Mouse (Mus musculus) brown adipose tissue, adult 24 weeks (tissue): ENCODE measurements around the gene Atp5j2. TPM values are rescaled to one million over a fixed set of nuclear protein-coding genes. Genes with fewer than 3 reads are reported as not detected.

Experiments
- H3K27ac ChIP-seq: fragments of 200-500 bp; replicated peaks from 2 replicates; pipeline ENCODE4 v1.5.1; 2012; ENCODE audit warnings: low read depth, mild to moderate bottlenecking, low read length
- H3K4me1 ChIP-seq: fragments of 200-500 bp; 2 replicates; pipeline ENCODE4 v1.6.1; 2012; ENCODE audit warnings: low read length, mixed read lengths; ENCODE audit not compliant: control insufficient read depth, insufficient read depth, insufficient read length
- H3K4me3 ChIP-seq: fragments of 200-500 bp; 2 replicates; pipeline ENCODE4 v1.5.1; 2012; ENCODE audit warnings: low read depth, mild to moderate bottlenecking, low read length, moderate library complexity; ENCODE audit not compliant: insufficient read depth
- polyA plus RNA-seq: library from polyadenylated mRNA; stranded (reverse); fragments of >200 nt; gene quantifications from 2 replicates; pipeline ENCODE4 v1.2.4, GENCODE M21; 2012; ENCODE audit not compliant: missing spikeins, insufficient read depth, insufficient read length

Gene Atp5j2
- polyA plus RNA-seq, 1 experiment = 3,242 TPM

DNA sequence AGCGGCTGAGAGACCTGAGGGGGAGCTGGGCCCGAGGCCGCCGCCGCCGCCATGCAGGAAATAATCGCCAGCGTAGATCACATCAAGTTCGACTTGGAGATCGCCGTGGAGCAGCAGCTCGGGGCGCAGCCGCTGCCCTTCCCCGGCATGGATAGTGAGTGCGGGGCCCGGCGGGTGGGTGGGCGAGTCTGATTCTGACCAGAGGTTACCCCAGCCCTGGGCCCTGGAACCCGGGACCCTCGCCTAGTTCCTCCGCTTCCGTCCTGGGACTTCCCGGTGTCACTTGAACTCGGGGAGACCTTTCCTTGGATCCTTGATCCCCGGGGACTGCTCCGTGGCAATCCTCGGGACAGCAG is 24.6 kb downstream of the Atp5j2 start:
- H3K27ac ChIP-seq = peak overlapping the region; percentile 40; the same call in 1 of the 2 replicates
- peak overlapping the region; percentile 82 for H3K4me3 ChIP-seq
- H3K4me1 ChIP-seq = peaks cover 7% of the 10 kb centered on the region

GRCm38 (mm10) chr5:145166536-145167305 is 25.1 kb downstream of the Atp5j2 start, which contains the start of the genes Ptcd1 and Cpsf4:
TSS of gene Ptcd1 (minus strand) at chr5:145167108.
TSS of gene Cpsf4 (plus strand) at chr5:145167213.
- Histone ChIP-seq H3K4me1 (peaks cover 7% of the 10 kb centered on the region), H3K4me3 (peak within 1 kb of the TSS; percentile 82)

GRCm38 (mm10) chr5:145165184-145165583 is 26.7 kb downstream of the Atp5j2 start:
- Histone ChIP-seq H3K4me1 (peaks cover 7% of the 10 kb centered on the region), H3K4me3 (peak overlapping the region; percentile 45), H3K27ac (peak overlapping the region; percentile 78)

More at GRCm38 (mm10) chr5:145166536-145167305, 25.1 kb downstream of the Atp5j2 start, which contains the start of the genes Ptcd1 and Cpsf4:
- H3K27ac ChIP-seq = peak within 1 kb of the TSS; percentile 70

DNA sequence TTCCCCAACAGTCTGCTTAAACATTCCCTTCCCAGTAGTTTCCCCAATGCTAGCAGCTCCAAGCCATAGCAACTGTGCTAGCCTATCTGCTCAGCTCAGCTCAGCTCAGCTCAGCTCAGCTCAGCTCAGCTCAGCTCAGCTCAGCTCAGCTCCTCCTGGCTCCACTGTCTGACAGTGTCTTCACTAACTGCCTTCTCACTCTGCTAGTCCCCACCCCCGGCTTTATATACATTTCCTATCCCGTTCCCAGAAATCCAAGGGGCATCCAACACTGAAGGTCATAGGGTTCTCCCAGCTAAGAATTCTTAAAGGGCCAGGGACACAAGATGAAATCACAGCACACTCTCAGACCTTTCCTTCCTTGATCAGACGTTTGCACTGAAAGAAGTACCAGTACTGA is 27.2 kb downstream of the Atp5j2 start:
- Histone ChIP-seq H3K4me3 (peak overlapping the region; percentile 45), H3K27ac (peak overlapping the region; percentile 78), H3K4me1 (peaks cover 7% of the 10 kb centered on the region)

DNA sequence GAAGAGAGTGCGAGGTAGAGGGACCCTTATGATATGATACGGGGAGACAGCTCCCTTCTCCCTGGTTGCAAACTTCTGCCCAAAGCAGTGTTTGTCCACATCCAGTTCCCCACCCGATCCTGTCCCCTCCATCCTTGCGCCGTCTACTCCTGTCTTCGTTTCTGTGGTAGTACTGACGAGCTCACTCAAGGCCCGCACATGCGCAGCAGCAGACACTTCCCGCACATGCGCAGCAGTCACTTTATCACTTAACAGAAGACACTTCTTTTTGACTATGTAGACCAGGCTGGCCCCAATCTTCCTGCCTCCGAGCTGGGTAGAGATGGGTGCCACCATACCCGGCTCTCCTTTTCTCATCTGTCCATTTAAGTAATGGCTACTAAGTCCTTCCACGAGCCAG is 30.5 kb downstream of the Atp5j2 start:
- H3K4me3 ChIP-seq = no peak overlapping the region
- H3K27ac ChIP-seq = no peak overlapping the region
- H3K4me1 ChIP-seq = peaks cover 7% of the 10 kb centered on the region

GRCm38 (mm10) chr5:145152690-145153089 is 39.2 kb downstream of the Atp5j2 start:
- no peak overlapping the region for H3K27ac ChIP-seq
- no peaks in the 10 kb centered on the region for H3K4me1 ChIP-seq
- H3K4me3 ChIP-seq = no peak overlapping the region

DNA sequence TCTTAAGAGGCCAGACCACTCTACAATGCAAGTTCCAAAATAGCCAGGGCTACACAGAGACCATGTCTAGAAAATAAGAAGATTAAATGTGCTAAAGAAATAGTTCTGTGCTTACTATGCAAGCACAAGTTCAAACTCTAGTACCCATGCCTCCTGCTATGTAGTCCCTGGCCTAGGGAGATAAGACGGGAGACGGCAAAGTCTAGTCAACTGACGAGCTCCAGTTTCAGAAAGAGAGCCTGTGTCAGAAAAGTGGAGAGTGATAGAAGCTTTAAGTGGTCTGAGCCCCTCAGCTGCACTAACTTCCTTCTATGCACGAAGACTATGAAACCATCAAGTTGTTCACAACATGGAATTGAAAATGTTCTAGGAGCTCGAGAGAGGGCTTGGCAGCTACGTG is 42.6 kb downstream of the Atp5j2 start:
- no peak overlapping the region for H3K4me3 ChIP-seq
- no peak overlapping the region for H3K27ac ChIP-seq
- H3K4me1 ChIP-seq = no peaks in the 10 kb centered on the region

DNA sequence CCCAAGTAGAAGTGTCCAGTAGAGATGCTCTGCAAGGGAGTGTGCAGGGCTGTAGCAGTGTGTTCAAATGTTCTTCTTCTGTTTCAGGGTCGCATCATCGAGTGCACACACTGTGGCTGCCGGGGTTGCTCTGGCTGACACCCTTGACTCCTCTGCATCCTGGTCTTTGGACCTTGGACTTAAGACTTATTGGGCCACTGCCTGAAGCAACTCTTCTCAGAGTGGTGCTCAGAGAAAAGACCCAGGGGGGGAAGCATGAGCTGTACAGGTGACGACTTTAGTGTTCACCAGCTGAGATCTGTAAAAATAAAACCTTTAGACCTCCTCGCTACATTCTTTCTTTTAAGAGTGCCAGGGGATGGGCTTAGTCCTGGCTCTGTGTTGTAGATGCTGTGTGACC is 44.1 kb downstream of the Atp5j2 start:
- Histone ChIP-seq H3K27ac (no peak overlapping the region), H3K4me1 (no peaks in the 10 kb centered on the region), H3K4me3 (no peak overlapping the region)

GRCm38 (mm10) chr5:145140611-145141010 is 51.3 kb downstream of the Atp5j2 start:
- H3K4me3 ChIP-seq = peak overlapping the region; percentile 80
- H3K4me1 ChIP-seq = peaks cover 4% of the 10 kb centered on the region
- peak overlapping the region; percentile 87 for H3K27ac ChIP-seq

- Histone ChIP-seq H3K4me3 (peak within 1 kb of the TSS; percentile 95), H3K27ac (peak within 1 kb of the TSS; percentile 96), H3K4me1 (peaks cover 4% of the 10 kb centered on the region)
Measured at GRCm38 (mm10) chr5:145139571-145140519, 52.0 kb downstream of the Atp5j2 start, which contains the start of the genes Pdap1 and Bud31. TSS of gene Pdap1 (minus strand) at chr5:145140238. TSS of gene Bud31 (plus strand) at chr5:145140362.

DNA sequence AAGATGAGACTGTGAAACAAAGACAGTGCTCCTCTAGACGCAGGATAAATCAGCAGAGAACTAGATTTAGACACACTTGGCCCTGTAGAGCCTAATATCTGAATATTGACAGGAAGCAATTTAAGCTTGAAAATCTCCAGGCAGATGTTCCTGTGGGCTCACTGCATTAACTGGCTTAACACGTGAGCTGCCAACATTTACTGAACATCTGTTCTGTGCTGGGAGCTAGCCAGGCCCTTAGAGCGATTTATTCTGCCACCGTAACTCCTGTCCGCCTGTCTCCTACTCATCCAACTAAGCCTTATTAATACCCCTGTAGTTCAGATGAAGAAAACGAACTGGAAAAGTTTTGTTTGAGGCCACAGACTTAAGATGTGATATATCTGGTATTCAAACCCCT is 53.0 kb downstream of the Atp5j2 start:
- peak overlapping the region; percentile 95 for H3K4me3 ChIP-seq
- peaks cover 4% of the 10 kb centered on the region for H3K4me1 ChIP-seq
- no peak overlapping the region for H3K27ac ChIP-seq

Other genes starting within 250 kb of the Atp5j2 start
- gene Smurf1, start 226.2 kb downstream of the Atp5j2 start, polyA plus RNA-seq = 12.2 and 15.7 TPM in 2 replicates
- not detected in 2 replicates for gene Gm4871, start 159.3 kb downstream of the Atp5j2 start, polyA plus RNA-seq
- not detected in 2 replicates for gene 1700018F24Rik, start 149.1 kb downstream of the Atp5j2 start, polyA plus RNA-seq
- gene Arpc1a, start 108.2 kb downstream of the Atp5j2 start, polyA plus RNA-seq = 91.1 and 112 TPM in 2 replicates
- not detected in 2 replicates for gene Kpna7, start 108.0 kb downstream of the Atp5j2 start, polyA plus RNA-seq
- 77.2 and 84.9 TPM in 2 replicates for gene Arpc1b, start 77.8 kb downstream of the Atp5j2 start, polyA plus RNA-seq
- gene Pdap1, start 51.8 kb downstream of the Atp5j2 start, polyA plus RNA-seq = 75.0 and 96.2 TPM in 2 replicates
- gene Bud31, start 51.7 kb downstream of the Atp5j2 start, polyA plus RNA-seq = 116 and 156 TPM in 2 replicates
- gene Ptcd1, start 25.0 kb downstream of the Atp5j2 start, polyA plus RNA-seq = 17.8 and 18.9 TPM in 2 replicates
- 7.7 and 10.4 TPM in 2 replicates for gene Cpsf4, start 24.8 kb downstream of the Atp5j2 start, polyA plus RNA-seq
- 5.2 and 8.1 TPM in 2 replicates for gene Zkscan14, start 9.8 kb upstream of the Atp5j2 start, polyA plus RNA-seq
- gene Zkscan5, start 12.5 kb upstream of the Atp5j2 start, polyA plus RNA-seq = 9.5 and 10.1 TPM in 2 replicates
- 27.5 and 33.7 TPM in 2 replicates for gene Zfp655, start 39.7 kb upstream of the Atp5j2 start, polyA plus RNA-seq
- 2.7 and 4.0 TPM in 2 replicates for gene Zscan25, start 88.4 kb upstream of the Atp5j2 start, polyA plus RNA-seq
- not detected in 2 replicates for gene Cyp3a57, start 153.2 kb upstream of the Atp5j2 start, polyA plus RNA-seq